Mouse (Mus musculus) layer of hippocampus, adult 9-10 months (tissue): Measurements from ENCODE around the gene Ankrd54.

Experiments
- DNase-seq: peaks from one replicate; pipeline ENCODE4 v3.0.0; 2022; ENCODE audit warnings: low spot score

The Ankrd54 gene

GRCm38 (mm10) chr15:79075658-79076365, 13.1 kb upstream of the Ankrd54 start:
- DNase-seq, result no peak

GRCm38 (mm10) chr15:79074913-79075532, 12.3 kb upstream of the Ankrd54 start, which contains the start of gene Eif3l:
Eif3l (plus strand) TSS chr15:79075179.
- no peak for DNase-seq

DNA sequence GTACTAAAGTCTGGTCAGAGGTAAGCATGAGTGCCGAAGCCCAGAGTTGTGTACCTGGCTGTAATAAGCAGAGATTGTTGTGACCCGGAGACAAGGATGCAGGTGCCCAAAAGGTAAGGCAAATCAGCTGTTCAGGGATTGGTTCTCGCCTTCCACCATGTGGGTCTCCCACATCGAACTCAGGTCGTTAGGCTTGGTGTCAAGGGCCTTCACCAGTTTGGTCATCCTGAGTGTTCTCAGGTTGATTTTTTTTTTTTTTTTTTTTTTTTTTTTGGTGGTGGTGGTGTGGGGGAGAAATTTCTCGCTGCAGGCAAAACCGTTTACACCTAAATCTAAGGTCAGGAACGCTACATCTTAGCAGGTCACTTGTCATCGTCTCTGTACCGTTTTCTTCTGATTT, 11.8 kb upstream of the Ankrd54 start:
- DNase-seq, result no peak

GRCm38 (mm10) chr15:79073752-79074151, 11.1 kb upstream of the Ankrd54 start:
- no peak for DNase-seq

GRCm38 (mm10) chr15:79071117-79072039, 8.7 kb upstream of the Ankrd54 start:
- DNase-seq, result no peak

DNA sequence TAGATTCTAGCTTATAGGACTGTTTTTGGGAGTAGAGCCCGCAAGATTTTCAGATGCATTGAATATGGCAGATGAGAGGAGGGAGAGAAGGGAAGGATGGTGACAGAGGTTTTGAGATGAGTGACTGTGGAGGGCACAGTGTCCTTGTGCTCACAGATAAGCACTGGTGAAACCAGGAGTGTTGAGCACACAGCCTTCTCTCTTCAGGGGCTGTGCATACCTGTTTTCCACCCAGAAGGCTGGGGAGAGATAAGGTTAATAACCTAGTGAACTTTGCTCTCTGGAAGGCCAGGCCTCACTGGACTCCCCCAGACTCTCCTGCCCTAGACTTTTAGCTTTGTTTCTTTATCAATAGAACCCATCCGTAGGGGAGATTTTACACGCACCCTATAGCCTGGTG, 5.7 kb upstream of the Ankrd54 start:
- DNase-seq, result no peak

- no peak for DNase-seq
Observed at GRCm38 (mm10) chr15:79067631-79068030, 4.9 kb upstream of the Ankrd54 start.

DNA sequence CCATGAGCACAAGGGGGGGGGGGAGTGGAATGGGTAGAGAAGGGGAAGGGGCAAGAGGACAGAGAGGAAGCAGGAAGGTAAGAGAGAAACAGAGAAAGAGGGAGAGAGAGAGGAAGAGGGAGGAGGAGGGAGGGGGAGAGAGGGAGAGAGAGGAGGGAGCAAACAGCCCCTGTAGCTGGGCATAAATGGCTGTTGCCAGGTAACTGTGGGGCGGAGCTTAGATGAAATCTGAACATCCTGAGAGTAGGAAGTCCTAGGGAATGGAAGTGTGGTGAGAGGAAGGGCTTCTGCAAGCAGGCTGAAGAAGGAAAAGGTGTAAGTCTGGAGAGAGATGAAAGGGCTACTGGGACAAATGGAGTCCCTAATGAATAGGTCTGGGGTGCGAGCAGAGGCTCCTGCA, 3.6 kb upstream of the Ankrd54 start:
- no peak for DNase-seq

GRCm38 (mm10) chr15:79065086-79065770, 2.5 kb upstream of the Ankrd54 start:
- DNase-seq, result no peak

DNA sequence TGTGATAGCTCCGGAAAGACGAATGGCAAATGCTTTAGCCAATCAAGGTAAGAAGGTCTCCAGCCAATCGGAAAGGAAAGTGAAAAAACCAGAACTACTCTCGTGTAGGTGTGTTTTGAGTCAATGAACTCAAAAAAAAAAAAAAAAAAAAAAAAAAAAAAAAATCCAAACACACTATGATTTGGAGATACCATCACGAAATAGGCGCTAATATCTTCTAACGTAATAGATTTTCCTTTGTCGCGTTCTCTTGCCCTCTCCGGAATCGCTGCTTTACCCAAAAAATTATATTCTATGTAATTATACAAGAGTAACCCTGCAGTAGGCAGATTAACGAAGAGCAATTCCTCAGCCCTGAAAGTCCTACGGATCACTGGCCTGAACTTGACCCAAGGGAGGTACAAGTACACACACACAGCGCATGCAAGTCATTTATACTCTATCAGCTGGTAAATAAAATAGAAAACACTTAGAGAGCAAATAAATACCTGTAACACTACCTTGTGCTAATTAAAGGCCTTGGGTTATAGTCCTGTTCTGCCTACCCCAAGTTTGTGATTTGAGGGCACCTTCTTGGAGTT, 557 bp upstream of the Ankrd54 start:
- no peak for DNase-seq

DNA sequence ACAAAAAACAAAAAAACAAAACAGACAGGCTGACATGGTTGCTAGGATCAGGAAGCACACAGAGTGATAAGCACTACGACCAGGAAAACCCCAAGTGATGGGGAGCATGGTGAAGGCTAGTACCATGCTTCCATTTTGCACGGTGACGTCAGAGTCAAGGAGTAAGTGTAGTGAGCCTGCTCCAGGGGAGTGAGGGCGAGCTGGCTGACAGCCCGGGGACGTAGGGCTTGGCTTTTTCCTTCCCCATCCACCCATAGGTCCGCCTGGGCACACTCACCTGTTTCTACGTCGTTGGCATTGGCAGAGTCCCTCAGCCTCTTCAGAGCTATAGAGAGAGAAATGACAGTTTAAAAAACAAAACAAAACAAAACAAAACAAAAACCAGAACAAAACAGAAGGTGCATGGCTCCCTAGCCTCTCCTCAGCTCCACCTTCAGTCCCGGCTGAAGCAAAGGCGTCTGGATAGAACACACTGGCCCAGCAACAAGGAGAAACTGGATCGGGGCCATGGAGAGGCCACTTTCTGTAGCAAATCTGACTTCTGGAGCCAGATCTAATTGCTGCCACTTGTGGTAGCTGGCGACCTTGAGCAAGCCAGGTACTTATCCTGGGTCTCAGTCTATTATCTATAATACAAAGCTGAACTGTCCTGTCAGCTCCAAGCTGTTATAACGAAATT, 1.7 kb downstream of the Ankrd54 start:
- DNase-seq, result no peak

DNA sequence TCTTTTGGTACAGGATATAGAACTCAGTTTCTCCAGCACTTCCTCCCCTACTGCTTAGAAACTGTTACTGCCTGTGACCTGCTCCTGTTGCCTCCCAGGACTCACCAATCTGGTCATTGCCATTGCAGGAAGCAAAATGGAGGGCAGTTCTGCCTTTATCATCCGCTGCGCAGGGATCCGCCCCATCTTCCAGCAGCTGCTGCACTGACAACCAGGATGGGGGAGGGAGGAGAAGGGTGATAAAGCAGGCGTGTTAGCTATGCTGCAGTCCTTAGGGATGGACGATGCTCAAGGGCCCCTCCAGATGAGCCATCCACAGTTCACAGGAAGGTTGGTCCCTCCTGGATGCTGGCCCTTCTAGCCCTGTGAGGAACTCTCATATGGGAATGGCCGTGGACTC, 4.8 kb downstream of the Ankrd54 start:
- DNase-seq, result no peak

DNA sequence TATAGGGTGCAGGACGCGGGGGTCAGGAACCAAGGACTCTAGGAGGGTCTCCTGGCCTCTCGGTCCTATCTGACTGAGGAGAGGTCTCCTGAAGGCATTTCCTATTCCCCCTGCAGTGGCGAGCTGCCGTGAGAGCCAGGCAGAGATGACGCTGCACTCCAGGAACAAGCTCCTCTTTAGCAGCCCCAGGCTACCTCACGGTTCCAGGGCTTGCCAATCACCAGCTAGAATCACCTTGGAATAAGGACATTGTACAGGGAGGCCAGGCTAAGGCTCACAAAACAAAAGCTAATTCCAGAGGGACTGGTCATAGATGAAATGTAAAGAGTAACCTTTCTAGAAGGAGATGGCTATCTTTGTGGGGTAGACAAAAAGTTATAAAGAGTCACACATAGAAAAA, 6.1 kb downstream of the Ankrd54 start:
- DNase-seq, result no peak

- no peak for DNase-seq
Observed at GRCm38 (mm10) chr15:79052366-79052765, 10.3 kb downstream of the Ankrd54 start.

- DNase-seq, result no peak
Observed at GRCm38 (mm10) chr15:79051461-79052360, 11.0 kb downstream of the Ankrd54 start.

- DNase-seq, result no peak
Observed at GRCm38 (mm10) chr15:79050964-79051363, 11.7 kb downstream of the Ankrd54 start.

DNA sequence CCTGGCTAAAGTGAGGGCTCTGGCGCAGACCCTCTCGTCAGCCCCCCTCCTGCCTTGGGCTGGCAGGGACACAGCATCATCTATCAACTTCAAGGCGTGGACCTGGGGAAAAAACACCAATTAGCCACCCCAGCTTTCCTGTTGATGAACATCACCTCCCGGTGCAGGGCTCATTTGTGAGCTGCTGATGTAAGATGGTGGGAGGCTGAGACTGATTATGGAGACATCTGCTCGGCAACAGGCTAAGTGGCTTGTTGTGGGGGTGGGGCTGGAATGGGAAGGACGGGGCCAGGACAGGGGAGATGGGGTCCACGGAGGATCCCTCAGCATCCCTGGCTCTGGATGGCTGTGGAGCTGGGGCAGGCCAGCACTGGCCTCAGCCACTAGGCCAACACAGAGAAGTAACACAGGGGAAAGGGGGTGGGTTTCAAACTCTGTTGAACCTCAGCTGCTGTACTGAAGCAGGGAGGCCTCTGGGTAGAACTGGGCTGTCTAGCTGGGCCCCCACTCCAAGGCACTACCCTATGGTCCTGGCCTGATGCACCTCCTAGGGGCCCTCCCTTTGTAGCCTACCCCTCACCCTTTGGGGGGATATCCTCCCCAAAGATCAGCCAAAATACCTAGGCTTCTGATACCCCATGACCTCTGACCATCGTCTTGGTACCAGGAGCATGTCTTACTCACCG, 12.4 kb downstream of the Ankrd54 start:
- no peak for DNase-seq

- DNase-seq, result no peak
Observed at GRCm38 (mm10) chr15:79048186-79048585, 14.5 kb downstream of the Ankrd54 start.

DNA sequence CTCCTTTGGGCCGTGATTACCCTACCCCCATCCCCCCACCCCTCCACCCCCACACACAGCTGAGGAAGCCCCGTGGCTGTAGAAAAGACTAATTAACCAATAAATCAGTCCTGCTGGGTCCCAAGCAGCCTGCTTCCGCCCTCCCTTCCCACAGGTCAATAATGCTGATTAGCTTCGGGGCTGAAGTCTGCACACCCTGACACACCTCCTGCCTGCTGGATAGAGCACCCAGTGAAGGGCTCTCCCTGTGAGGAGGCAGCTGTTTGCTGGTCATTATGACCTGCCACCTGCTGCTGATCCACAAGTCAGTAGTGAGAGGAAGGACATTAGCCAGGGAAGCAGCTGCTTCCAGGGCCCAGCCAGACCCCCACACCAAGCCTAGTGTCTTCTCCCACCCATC, 17.9 kb downstream of the Ankrd54 start:
- no peak for DNase-seq
